Mouse (Mus musculus) right cerebral cortex, postnatal 14 days (tissue): ENCODE results near the gene Tsnaxip1.
A peak's percentile ranks its signal among the peaks of the same experiment; 100 is the strongest.

Experiments
- DNase-seq: peaks from one replicate; pipeline ENCODE4 v3.0.0; 2022

The Tsnaxip1 gene

DNA sequence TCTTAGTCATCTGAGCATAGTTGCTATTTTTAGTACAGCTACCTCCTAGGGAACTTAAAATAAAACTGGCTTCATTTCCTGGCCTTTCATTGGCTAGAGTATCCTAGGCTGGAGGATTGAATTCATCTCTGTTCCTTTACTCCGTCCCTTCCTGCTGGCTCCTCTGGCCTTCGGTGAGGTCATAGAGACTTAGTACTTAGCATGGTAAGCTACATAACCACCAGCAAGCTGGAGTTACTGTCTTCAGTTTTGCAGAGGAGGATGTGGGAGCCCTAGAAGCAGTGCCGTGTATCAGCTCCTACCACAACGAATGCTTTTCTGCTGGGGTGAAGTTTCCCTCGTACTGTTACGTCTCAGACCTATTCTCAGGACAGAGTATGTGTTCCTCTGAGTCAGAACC, 46.8 kb downstream of the Tsnaxip1 start:
- no peak for DNase-seq

GRCm38 (mm10) chr8:105880754-105881520, 53.4 kb downstream of the Tsnaxip1 start, which contains the start of gene Edc4:
Gene Edc4, plus strand, starts transcription at chr8:105880881.
- peak; percentile 82 for DNase-seq

- no peak for DNase-seq
Observed at GRCm38 (mm10) chr8:105889756-105890465, 62.4 kb downstream of the Tsnaxip1 start.

- no peak for DNase-seq
Observed at GRCm38 (mm10) chr8:105890870-105891269, 63.3 kb downstream of the Tsnaxip1 start.

DNA sequence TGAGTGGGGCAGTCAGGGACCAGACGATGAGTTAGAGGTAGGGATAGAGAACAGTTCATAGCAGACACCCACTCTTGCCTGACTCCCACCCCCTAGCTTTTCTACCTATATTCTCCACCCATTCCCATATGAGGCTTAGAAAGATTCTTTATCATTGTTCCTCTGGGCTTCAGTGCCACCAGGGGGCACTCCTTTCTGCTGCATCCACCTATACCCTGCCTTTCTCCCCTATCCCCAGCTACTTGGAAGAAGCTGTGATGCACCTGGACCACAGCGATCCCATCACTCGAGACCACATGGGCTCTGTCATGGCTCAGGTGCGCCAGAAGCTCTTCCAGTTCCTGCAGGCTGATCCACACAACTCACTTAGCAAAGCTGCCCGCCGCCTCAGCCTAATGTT, 64.9 kb downstream of the Tsnaxip1 start:
- DNase-seq: no peak

- peak; percentile 68 for DNase-seq
Observed at GRCm38 (mm10) chr8:105893339-105893738, 65.8 kb downstream of the Tsnaxip1 start, which contains the start of gene Nrn1l. Gene Nrn1l, plus strand, starts transcription at chr8:105893567.
